8 mouse cellular contexts compared by ENCODE assay signal in genomic region chr15:88863695-88864231, GRCm38 (mm10). TPM values are rescaled to one million over a fixed set of nuclear protein-coding genes. Genes with fewer than 3 reads are reported as not detected.
A peak's percentile ranks its signal among the peaks of the same experiment; 100 is the strongest.
DNase-seq lines count a peak whose midpoint lies in the region; ATAC-seq and TF ChIP-seq lines count a peak whose summit lies in the region.

No protein-coding gene starts in this region.

- intact Hi-C loops in gastrocnemius, postnatal 14 days (cut with DNase I; ENCODE audit: low total_unique reads) = no loop called here
- intact Hi-C loops in left cerebral cortex, postnatal 10 days (cut with DNase I) = loop anchor here (5.0 kb wide), 1 partner anchor 36 kb away; no protein-coding TSS in a partner anchor

- no peak for TF ChIP-seq CTCF in cortical plate, adult 2 months (IDR thresholded peaks at IDR 0.05; ENCODE audit: extremely low read depth, insufficient read depth, low read length)

- ATAC-seq in inflammation-experienced regulatory T-cells, adult 6 months = peak; percentile 50
- ATAC-seq in megakaryocyte progenitor cell, adult 5-6 weeks (replicated peaks; ENCODE audit: poor library complexity) = peak; percentile 60

- H3K4me3 ChIP-seq in cortical plate, adult 2 months (ENCODE audit: insufficient read depth, low read length) = peak overlapping the region; percentile 63

- peak overlapping the region; percentile 11 for H3K27ac ChIP-seq in cortical plate, adult 2 months (ENCODE audit: insufficient read depth, low read length)

- peak; percentile 39; the same call in 1 of the 2 replicates for TF ChIP-seq POLR2A in cortical plate, adult 2 months (IDR thresholded peaks at IDR 0.05; ENCODE audit: extremely low read depth, insufficient read depth, low read length)

- H3K4me1 ChIP-seq in cortical plate, adult 2 months (ENCODE audit: control insufficient read depth, insufficient read depth, low read length) = peaks cover 2% of the 10 kb centered on the region; the same call in 1 of the 2 replicates

- peak; percentile 96 for DNase-seq in adipocyte (ENCODE audit: low spot score)
- DNase-seq in gastrocnemius, postnatal 14 days = peak; percentile 92
- DNase-seq in left cerebral cortex, postnatal 10 days (ENCODE audit: extremely low spot score in 1 of 2, low spot score in 2 of 2) = peak; percentile 75 to 94
- peak; percentile 89 to 93 for DNase-seq in right cerebral cortex, postnatal 10 days (ENCODE audit: low spot score in 2 of 2)
- peak; percentile 94 for DNase-seq in yolk sac, embryonic 10.5 days (ENCODE audit: low spot score)

RNA-seq across cellular contexts. Expression of gene Pim3, which starts 1.8 kb away (rescaled TPM):
- 14.2 and 16.7 TPM in 2 replicates for polyA plus RNA-seq in cortical plate, adult 2 months (2012; rRNA removed)
- total RNA-seq in gastrocnemius, postnatal 14 days (2021) = 10 to 100 TPM; 13.4 to 26.0 TPM
- 1 to 10 TPM; 3.0 to 4.1 (median 4.0) TPM for polyA plus RNA-seq in inflammation-experienced regulatory T-cells, adult 6 months (2017; shearing (Covaris generic))
- total RNA-seq in left cerebral cortex, postnatal 10 days (2021) = 10 to 100 TPM; 40.6 to 44.0 TPM
- 11.0 and 18.0 TPM in 2 replicates for total RNA-seq in megakaryocyte progenitor cell, adult 5-6 weeks (2015)
- 11.1 and 14.3 TPM in 2 replicates for total RNA-seq in megakaryocyte progenitor cell, adult 5-6 weeks (2017)

RNA-seq across cellular contexts. Expression of gene Creld2, which starts 44.3 kb away (rescaled TPM):
- 25.7 and 26.6 TPM in 2 replicates for polyA plus RNA-seq in cortical plate, adult 2 months (2012; rRNA removed)
- 10 to 100 TPM in 1 of 2 experiments, 1 to 10 TPM in 1; 8.9 to 11.4 TPM for total RNA-seq in gastrocnemius, postnatal 14 days (2021)
- 10 to 100 TPM; 22.9 to 40.9 (median 28.4) TPM for polyA plus RNA-seq in inflammation-experienced regulatory T-cells, adult 6 months (2017; shearing (Covaris generic))
- 10 to 100 TPM; 14.2 to 18.8 TPM for total RNA-seq in left cerebral cortex, postnatal 10 days (2021)
- 65.2 and 68.1 TPM in 2 replicates for total RNA-seq in megakaryocyte progenitor cell, adult 5-6 weeks (2015)
- 117 and 124 TPM in 2 replicates for total RNA-seq in megakaryocyte progenitor cell, adult 5-6 weeks (2017)

RNA-seq across cellular contexts. Expression of gene Alg12, which starts 44.6 kb away (rescaled TPM):
- polyA plus RNA-seq in cortical plate, adult 2 months (2012; rRNA removed) = 17.0 and 17.5 TPM in 2 replicates
- total RNA-seq in gastrocnemius, postnatal 14 days (2021) = 1 to 10 TPM; 4.9 to 5.4 TPM
- 10 to 100 TPM; 12.8 to 22.4 (median 15.8) TPM for polyA plus RNA-seq in inflammation-experienced regulatory T-cells, adult 6 months (2017; shearing (Covaris generic))
- total RNA-seq in left cerebral cortex, postnatal 10 days (2021) = 10 to 100 TPM in 1 of 2 experiments, 1 to 10 TPM in 1; 8.8 to 10.4 TPM
- total RNA-seq in megakaryocyte progenitor cell, adult 5-6 weeks (2015) = 10.9 and 18.2 TPM in 2 replicates
- 7.9 and 10.3 TPM in 2 replicates for total RNA-seq in megakaryocyte progenitor cell, adult 5-6 weeks (2017)

Comparison
In these comparisons a context has a peak if more than half of its experiments do, and no peak if none do; other contexts are left out.
1. Peak in every context shown above with its lines: DNase-seq, ATAC-seq, H3K4me3 ChIP-seq and H3K27ac ChIP-seq.